ENCODE assay signal across 14 mouse cellular contexts in genomic region chr4:32432945-32433344, GRCm38 (mm10).
DNase-seq lines count a peak whose midpoint lies in the region; ATAC-seq and TF ChIP-seq lines count a peak whose summit lies in the region.
"Had no signal": no experiment of that assay in that cellular context is flagged by ENCODE, and none has a peak within 500 bp of the region (broad histone marks: within the 10 kb centered on the region; RNA-seq: fewer than 3 reads in every experiment).

No protein-coding gene starts in this region.

- WGBS in forebrain, embryonic 15.5 days, result 14% methylated on average over 6 of the region's 6 CpGs
- WGBS in hindbrain, embryonic 15.5 days, result 21% methylated on average over 6 of the region's 6 CpGs
- 70% methylated on average over 6 of the region's 6 CpGs for WGBS in liver, postnatal 0 days (ENCODE audit: insufficient replicate concordance)

- peak overlapping the region; percentile 72 for H3K27ac ChIP-seq in forebrain, embryonic 15.5 days (replicated peaks)
- peak overlapping the region; percentile 46 for H3K27ac ChIP-seq in hindbrain, embryonic 15.5 days (replicated peaks)
- no peak overlapping the region for H3K27ac ChIP-seq in liver, postnatal 0 days (ENCODE audit: low read depth)
- H3K27ac ChIP-seq: embryonic facial prominence, embryonic 15.5 days; macrophage had no signal

- no peak overlapping the region for H3K9ac ChIP-seq in forebrain, embryonic 15.5 days (replicated peaks)
- H3K9ac ChIP-seq in hindbrain, embryonic 15.5 days, result no peak overlapping the region
- no peak overlapping the region for H3K9ac ChIP-seq in liver, postnatal 0 days (replicated peaks)
- H3K9ac ChIP-seq: embryonic facial prominence, embryonic 15.5 days; lung, embryonic 14.5 days had no signal

- no peak overlapping the region for H3K4me3 ChIP-seq in forebrain, embryonic 15.5 days
- no peak overlapping the region for H3K4me3 ChIP-seq in hindbrain, embryonic 15.5 days
- no peak overlapping the region for H3K4me3 ChIP-seq in liver, postnatal 0 days (ENCODE audit: low read depth, low read length)
- H3K4me3 ChIP-seq: embryonic facial prominence, embryonic 15.5 days had no signal

- no peaks in the 10 kb centered on the region for H3K27me3 ChIP-seq in forebrain, embryonic 15.5 days
- no peaks in the 10 kb centered on the region for H3K27me3 ChIP-seq in hindbrain, embryonic 15.5 days
- H3K27me3 ChIP-seq in liver, postnatal 0 days (ENCODE audit: insufficient read depth, low read length), result no peaks in the 10 kb centered on the region
- H3K27me3 ChIP-seq: embryonic facial prominence, embryonic 15.5 days had no signal

- H3K36me3 ChIP-seq in forebrain, embryonic 15.5 days, result no peaks in the 10 kb centered on the region
- H3K36me3 ChIP-seq in hindbrain, embryonic 15.5 days, result no peaks in the 10 kb centered on the region
- 0 out of 2 replicates have a peak, but pooled peaks cover 2% of the 10 kb centered on the region for H3K36me3 ChIP-seq in liver, postnatal 0 days (replicated peaks; ENCODE audit: insufficient read depth, low read length)
- H3K36me3 ChIP-seq: embryonic facial prominence, embryonic 15.5 days had no signal

- ATAC-seq in forebrain, embryonic 15.5 days (replicated peaks), result no peak
- ATAC-seq in hindbrain, embryonic 15.5 days (ENCODE audit: low FRiP score, low read depth), result no peak
- no peak for ATAC-seq in liver, postnatal 0 days
- ATAC-seq: intestine, embryonic 16.5 days had no signal

- DNase-seq in right cerebral cortex, postnatal 25 days, result peak; percentile 5
- DNase-seq in right cerebral cortex, postnatal 14 days, result no peak
- DNase-seq in lung, postnatal 10 days, result no peak
- DNase-seq in cerebellum, postnatal 36 days, result no peak
- DNase-seq in liver, postnatal 0 days, result no peak
- DNase-seq: adrenal gland, postnatal 36 days; gastrocnemius, postnatal 14 days; heart, postnatal 10 days; lung, embryonic 14.5 days had no signal

- no peak for TF ChIP-seq EP300 in liver, postnatal 0 days (IDR thresholded peaks at IDR 0.05; ENCODE audit: low read depth)

- no peaks in the 10 kb centered on the region for H3K9me3 ChIP-seq in forebrain, embryonic 15.5 days
- H3K9me3 ChIP-seq in hindbrain, embryonic 15.5 days, result no peaks in the 10 kb centered on the region
- H3K9me3 ChIP-seq in liver, postnatal 0 days (ENCODE audit: low read length), result no peaks in the 10 kb centered on the region
- H3K9me3 ChIP-seq: embryonic facial prominence, embryonic 15.5 days had no signal

- H3K4me2 ChIP-seq in forebrain, embryonic 15.5 days (replicated peaks), result no peak overlapping the region
- H3K4me2 ChIP-seq in hindbrain, embryonic 15.5 days, result peak overlapping the region; percentile 26; the same call in 1 of the 2 replicates
- H3K4me2 ChIP-seq in liver, postnatal 0 days (ENCODE audit: low read depth, low read length), result no peak overlapping the region
- H3K4me2 ChIP-seq: embryonic facial prominence, embryonic 15.5 days; lung, embryonic 14.5 days had no signal

- peaks cover 55% of the 10 kb centered on the region for H3K4me1 ChIP-seq in forebrain, embryonic 15.5 days
- H3K4me1 ChIP-seq in hindbrain, embryonic 15.5 days (replicated peaks), result peaks cover 53% of the 10 kb centered on the region
- no peaks in the 10 kb centered on the region for H3K4me1 ChIP-seq in liver, postnatal 0 days (ENCODE audit: insufficient read depth)

- TF ChIP-seq CTCF in liver, postnatal 0 days (IDR thresholded peaks at IDR 0.05; ENCODE audit: low read depth), result no peak
